Mouse (Mus musculus): ENCODE data around the gene Sgcd. TPM values are rescaled to one million over a fixed set of nuclear protein-coding genes. Genes with fewer than 3 reads are reported as not detected.
A peak's percentile ranks its signal among the peaks of the same experiment; 100 is the strongest.

Gene Sgcd
- polyA plus RNA-seq (2012; rRNA removed): 3.4 and 3.8 TPM in 2 replicates

GRCm38 (mm10) chr11:47988697-47989533, at the start of gene Sgcd:
Gene Sgcd, minus strand, starts transcription at chr11:47988969.
- DNase-seq (ENCODE audit: extremely low spot score in 1 of 2, low spot score in 1 of 2): peak in 1 of 2 experiments; percentile 51

GRCm38 (mm10) chr11:48038051-48038450, 49.3 kb upstream of the Sgcd start:
- no peak for DNase-seq (ENCODE audit: extremely low spot score in 1 of 2, low spot score in 1 of 2)

GRCm38 (mm10) chr11:48012836-48013235, 24.1 kb upstream of the Sgcd start:
- no peak for DNase-seq (ENCODE audit: extremely low spot score in 1 of 2, low spot score in 1 of 2)

- DNase-seq (ENCODE audit: extremely low spot score in 1 of 2, low spot score in 1 of 2): peak in 1 of 2 experiments; percentile 40
Observed at GRCm38 (mm10) chr11:47988333-47988696, 454 bp downstream of the Sgcd start.

GRCm38 (mm10) chr11:47987893-47988267, 889 bp downstream of the Sgcd start:
- DNase-seq (ENCODE audit: extremely low spot score in 1 of 2, low spot score in 1 of 2): peak in 1 of 2 experiments; percentile 15

- peak in 1 of 2 experiments; percentile 27 for DNase-seq (ENCODE audit: extremely low spot score in 1 of 2, low spot score in 1 of 2)
Observed at GRCm38 (mm10) chr11:47987251-47987892, 1.4 kb downstream of the Sgcd start.

- DNase-seq (ENCODE audit: extremely low spot score in 1 of 2, low spot score in 1 of 2): peak in 1 of 2 experiments; percentile 11
Observed at GRCm38 (mm10) chr11:47982152-47982551, 6.6 kb downstream of the Sgcd start.

- peak in 1 of 2 experiments; percentile 11 for DNase-seq (ENCODE audit: extremely low spot score in 1 of 2, low spot score in 1 of 2)
Observed at GRCm38 (mm10) chr11:47981108-47981507, 7.7 kb downstream of the Sgcd start.

GRCm38 (mm10) chr11:47953291-47953690, 35.5 kb downstream of the Sgcd start:
- DNase-seq (ENCODE audit: extremely low spot score in 1 of 2, low spot score in 1 of 2): no peak

GRCm38 (mm10) chr11:47952366-47952765, 36.4 kb downstream of the Sgcd start:
- no peak for DNase-seq (ENCODE audit: extremely low spot score in 1 of 2, low spot score in 1 of 2)

GRCm38 (mm10) chr11:47939795-47940194, 49.0 kb downstream of the Sgcd start:
- DNase-seq (ENCODE audit: extremely low spot score in 1 of 2, low spot score in 1 of 2): no peak

GRCm38 (mm10) chr11:47917616-47918015, 71.2 kb downstream of the Sgcd start:
- DNase-seq (ENCODE audit: extremely low spot score in 1 of 2, low spot score in 1 of 2): peak in 1 of 2 experiments; percentile 18

- DNase-seq (ENCODE audit: extremely low spot score in 1 of 2, low spot score in 1 of 2): no peak
Observed at GRCm38 (mm10) chr11:47891617-47892172, 97.1 kb downstream of the Sgcd start.

- DNase-seq (ENCODE audit: extremely low spot score in 1 of 2, low spot score in 1 of 2): peak in 1 of 2 experiments; percentile 31
Observed at GRCm38 (mm10) chr11:47890315-47890714, 98.5 kb downstream of the Sgcd start.

- DNase-seq (ENCODE audit: extremely low spot score in 1 of 2, low spot score in 1 of 2): peak; percentile 40 to 70
Observed at GRCm38 (mm10) chr11:47885310-47885709, 103.5 kb downstream of the Sgcd start.

GRCm38 (mm10) chr11:47883545-47883944, 105.2 kb downstream of the Sgcd start:
- DNase-seq (ENCODE audit: extremely low spot score in 1 of 2, low spot score in 1 of 2): peak in 1 of 2 experiments; percentile 18

- DNase-seq (ENCODE audit: extremely low spot score in 1 of 2, low spot score in 1 of 2): no peak
Observed at GRCm38 (mm10) chr11:47876633-47877170, 112.1 kb downstream of the Sgcd start.

- no peak for DNase-seq (ENCODE audit: extremely low spot score in 1 of 2, low spot score in 1 of 2)
Observed at GRCm38 (mm10) chr11:47845894-47846293, 142.9 kb downstream of the Sgcd start.

- DNase-seq (ENCODE audit: extremely low spot score in 1 of 2, low spot score in 1 of 2): no peak
Observed at GRCm38 (mm10) chr11:47833283-47833682, 155.5 kb downstream of the Sgcd start.

GRCm38 (mm10) chr11:47810307-47810706, 178.5 kb downstream of the Sgcd start:
- peak in 1 of 2 experiments; percentile 37 for DNase-seq (ENCODE audit: extremely low spot score in 1 of 2, low spot score in 1 of 2)

GRCm38 (mm10) chr11:47804101-47804715, 184.6 kb downstream of the Sgcd start:
- DNase-seq (ENCODE audit: extremely low spot score in 1 of 2, low spot score in 1 of 2): peak in 1 of 2 experiments; percentile 26
